Mouse (Mus musculus): Measurements from ENCODE around the gene Dgcr2. TPM values are rescaled to one million over a fixed set of nuclear protein-coding genes. Genes with fewer than 3 reads are reported as not detected.
A peak's percentile ranks its signal among the peaks of the same experiment; 100 is the strongest.

The Dgcr2 gene
- polyA plus RNA-seq, 1 experiment from 2014 or later, result 97.9 TPM

DNA sequence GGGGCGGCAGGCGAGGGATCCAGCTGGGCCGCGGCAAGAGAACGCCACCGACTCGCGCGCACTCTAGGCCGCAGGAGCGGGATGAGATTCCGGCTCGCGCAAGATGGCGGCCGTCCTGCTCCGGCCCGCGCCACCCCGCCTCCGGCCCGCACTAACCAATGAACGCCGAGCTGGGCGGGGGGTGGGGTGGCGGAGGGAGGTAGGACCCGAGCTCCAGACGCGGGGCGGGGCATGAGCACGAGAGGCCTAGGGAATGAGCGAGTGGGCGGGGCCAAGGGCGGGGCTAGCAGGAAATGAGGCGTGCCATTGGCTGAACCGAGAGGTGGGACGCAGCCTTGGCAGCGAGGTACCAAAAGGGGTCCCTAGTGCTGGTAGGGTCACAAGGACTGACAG is 6.8 kb downstream of the Dgcr2 start, which contains the start of gene Gm20518:
Gene Gm20518, minus strand, starts transcription at position 105 of the 393 bp plus-strand sequence.
- peak; percentile 98 for ATAC-seq (ENCODE audit: low FRiP score)
- peak within 1 kb of the TSS; percentile 95 for H3K27ac ChIP-seq
- 1% methylated on average over 29 of the region's 38 CpGs for WGBS

GRCm38 (mm10) chr16:17890917-17891566 is 7.3 kb downstream of the Dgcr2 start:
- under 1% methylated on average over 44 of the region's 44 CpGs for WGBS
- H3K27ac ChIP-seq, result peak overlapping the region; percentile 95

More for the DNA sequence above, 6.8 kb downstream of the Dgcr2 start, which contains the start of gene Gm20518:
- no peaks in the 10 kb centered on the region for H3K36me3 ChIP-seq (replicated peaks)
- H3K9ac ChIP-seq, result peak within 1 kb of the TSS; percentile 98
- H3K9me3 ChIP-seq, result no peaks in the 10 kb centered on the region
- H3K4me3 ChIP-seq (replicated peaks), result peak within 1 kb of the TSS; percentile 93
- peak within 1 kb of the TSS; percentile 82 for H3K4me2 ChIP-seq
- H3K27me3 ChIP-seq, result no peaks in the 10 kb centered on the region; the same call in 1 of the 2 replicates
- peaks cover 26% of the 10 kb centered on the region for H3K4me1 ChIP-seq

GRCm38 (mm10) chr16:17890342-17890727 is 8.0 kb downstream of the Dgcr2 start:
- peaks cover 34% of the 10 kb centered on the region for H3K4me1 ChIP-seq
- peak overlapping the region; percentile 82 for H3K4me2 ChIP-seq
- peak overlapping the region; percentile 98 for H3K9ac ChIP-seq
- H3K27me3 ChIP-seq, result no peaks in the 10 kb centered on the region
- H3K36me3 ChIP-seq (replicated peaks), result 0 out of 2 replicates have a peak, but pooled peaks cover 4% of the 10 kb centered on the region
- 59% methylated on average over 2 of the region's 2 CpGs for WGBS
- peak overlapping the region; percentile 93 for H3K4me3 ChIP-seq (replicated peaks)
- H3K9me3 ChIP-seq, result no peaks in the 10 kb centered on the region
- no peak for ATAC-seq (ENCODE audit: low FRiP score)
- H3K27ac ChIP-seq, result no peak overlapping the region

More at GRCm38 (mm10) chr16:17890917-17891566, 7.3 kb downstream of the Dgcr2 start:
- peaks cover 29% of the 10 kb centered on the region for H3K4me1 ChIP-seq
- peak overlapping the region; percentile 98 for H3K9ac ChIP-seq
- H3K36me3 ChIP-seq (replicated peaks), result 0 out of 2 replicates have a peak, but pooled peaks cover 2% of the 10 kb centered on the region
- peak; percentile 65; the same call in 1 of the 2 replicates for ATAC-seq (ENCODE audit: low FRiP score)
- peak overlapping the region; percentile 82 for H3K4me2 ChIP-seq
- peak overlapping the region; percentile 93 for H3K4me3 ChIP-seq (replicated peaks)
- no peaks in the 10 kb centered on the region; the same call in 1 of the 2 replicates for H3K27me3 ChIP-seq
- no peaks in the 10 kb centered on the region for H3K9me3 ChIP-seq

- Histone ChIP-seq H3K27me3 (no peaks in the 10 kb centered on the region), H3K36me3 (replicated peaks) (peaks cover 4% of the 10 kb centered on the region; the same call in 1 of the 2 replicates), H3K4me2 (peak overlapping the region; percentile 82), H3K9me3 (no peaks in the 10 kb centered on the region), H3K9ac (peak overlapping the region; percentile 98), H3K4me3 (replicated peaks) (peak overlapping the region; percentile 93), H3K27ac (no peak overlapping the region), H3K4me1 (peaks cover 34% of the 10 kb centered on the region)
- WGBS, result 82% methylated on average over 6 of the region's 6 CpGs
- ATAC-seq (ENCODE audit: low FRiP score), result no peak
Measured at GRCm38 (mm10) chr16:17889689-17890341, 8.5 kb downstream of the Dgcr2 start.

GRCm38 (mm10) chr16:17884116-17884515 is 14.2 kb downstream of the Dgcr2 start:
- H3K4me2 ChIP-seq, result no peak overlapping the region
- no peak for ATAC-seq (ENCODE audit: low FRiP score)
- no peak overlapping the region for H3K27ac ChIP-seq
- no peaks in the 10 kb centered on the region for H3K27me3 ChIP-seq
- H3K9me3 ChIP-seq, result no peaks in the 10 kb centered on the region
- H3K36me3 ChIP-seq (replicated peaks), result peaks cover 30% of the 10 kb centered on the region
- 97% methylated on average over 6 of the region's 6 CpGs for WGBS
- peaks cover 12% of the 10 kb centered on the region for H3K4me1 ChIP-seq
- no peak overlapping the region for H3K4me3 ChIP-seq (replicated peaks)
- no peak overlapping the region for H3K9ac ChIP-seq

GRCm38 (mm10) chr16:17882196-17882595 is 16.2 kb downstream of the Dgcr2 start:
- peaks cover 30% of the 10 kb centered on the region for H3K36me3 ChIP-seq (replicated peaks)
- no peak overlapping the region for H3K4me2 ChIP-seq
- no peak overlapping the region for H3K27ac ChIP-seq
- H3K27me3 ChIP-seq, result no peaks in the 10 kb centered on the region
- no peak overlapping the region for H3K9ac ChIP-seq
- H3K9me3 ChIP-seq, result no peaks in the 10 kb centered on the region
- peaks cover 12% of the 10 kb centered on the region for H3K4me1 ChIP-seq
- H3K4me3 ChIP-seq (replicated peaks), result no peak overlapping the region
- no peak for ATAC-seq (ENCODE audit: low FRiP score)

DNA sequence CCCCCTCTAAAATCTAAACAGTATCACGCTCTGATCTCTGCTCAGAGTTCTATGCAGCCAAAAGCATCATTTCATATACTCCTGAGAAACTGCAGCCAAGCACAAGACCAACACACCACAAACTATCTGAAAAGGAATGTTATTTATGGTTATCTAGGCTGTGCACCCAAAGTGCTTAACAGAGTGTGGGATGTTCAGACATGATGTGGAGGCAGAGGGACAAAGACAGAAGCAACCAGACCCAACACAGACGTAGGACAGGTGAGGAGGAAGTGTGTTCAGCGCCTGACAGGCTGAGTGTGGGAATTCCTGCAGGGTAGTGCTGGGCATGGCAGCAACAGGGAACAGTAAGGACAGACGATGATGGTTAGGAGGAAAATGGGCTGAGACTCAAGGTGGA is 18.8 kb downstream of the Dgcr2 start:
- no peaks in the 10 kb centered on the region for H3K27me3 ChIP-seq
- H3K4me3 ChIP-seq (replicated peaks), result no peak overlapping the region
- H3K4me2 ChIP-seq, result no peak overlapping the region
- peaks cover 23% of the 10 kb centered on the region for H3K36me3 ChIP-seq (replicated peaks)
- no peaks in the 10 kb centered on the region for H3K4me1 ChIP-seq
- H3K9me3 ChIP-seq, result no peaks in the 10 kb centered on the region
- no peak overlapping the region for H3K27ac ChIP-seq
- WGBS, result 94% methylated on average over 4 of the region's 4 CpGs
- no peak overlapping the region for H3K9ac ChIP-seq
- ATAC-seq (ENCODE audit: low FRiP score), result no peak

- H3K27ac ChIP-seq, result no peak overlapping the region
- H3K36me3 ChIP-seq (replicated peaks), result peaks cover 30% of the 10 kb centered on the region
- no peak overlapping the region for H3K9ac ChIP-seq
- no peak overlapping the region for H3K4me3 ChIP-seq (replicated peaks)
- 96% methylated on average over 1 of the region's 1 CpGs for WGBS
- no peaks in the 10 kb centered on the region for H3K9me3 ChIP-seq
- no peak for ATAC-seq (ENCODE audit: low FRiP score)
- H3K27me3 ChIP-seq, result no peaks in the 10 kb centered on the region
- H3K4me1 ChIP-seq, result peaks cover 6% of the 10 kb centered on the region; the same call in 1 of the 2 replicates
- no peak overlapping the region for H3K4me2 ChIP-seq
Measured at GRCm38 (mm10) chr16:17876096-17876495, 22.3 kb downstream of the Dgcr2 start.

- no peaks in the 10 kb centered on the region for H3K9me3 ChIP-seq
- H3K4me2 ChIP-seq, result no peak overlapping the region
- 94% methylated on average over 4 of the region's 4 CpGs for WGBS
- peaks cover 37% of the 10 kb centered on the region for H3K36me3 ChIP-seq (replicated peaks)
- no peaks in the 10 kb centered on the region for H3K27me3 ChIP-seq
- peaks cover 6% of the 10 kb centered on the region; the same call in 1 of the 2 replicates for H3K4me1 ChIP-seq
- H3K9ac ChIP-seq, result no peak overlapping the region
- H3K27ac ChIP-seq, result no peak overlapping the region
- H3K4me3 ChIP-seq (replicated peaks), result no peak overlapping the region
- ATAC-seq (ENCODE audit: low FRiP score), result no peak
Measured at GRCm38 (mm10) chr16:17875174-17875573, 23.2 kb downstream of the Dgcr2 start.

GRCm38 (mm10) chr16:17872995-17873394 is 25.4 kb downstream of the Dgcr2 start:
- Histone ChIP-seq H3K4me1 (peaks cover 6% of the 10 kb centered on the region; the same call in 1 of the 2 replicates), H3K27me3 (no peaks in the 10 kb centered on the region), H3K4me2 (no peak overlapping the region), H3K4me3 (replicated peaks) (no peak overlapping the region), H3K27ac (no peak overlapping the region; the same call in 1 of the 2 replicates), H3K9ac (no peak overlapping the region), H3K9me3 (no peaks in the 10 kb centered on the region), H3K36me3 (replicated peaks) (peaks cover 45% of the 10 kb centered on the region)
- 78% methylated on average over 4 of the region's 4 CpGs for WGBS
- no peak for ATAC-seq (ENCODE audit: low FRiP score)

DNA sequence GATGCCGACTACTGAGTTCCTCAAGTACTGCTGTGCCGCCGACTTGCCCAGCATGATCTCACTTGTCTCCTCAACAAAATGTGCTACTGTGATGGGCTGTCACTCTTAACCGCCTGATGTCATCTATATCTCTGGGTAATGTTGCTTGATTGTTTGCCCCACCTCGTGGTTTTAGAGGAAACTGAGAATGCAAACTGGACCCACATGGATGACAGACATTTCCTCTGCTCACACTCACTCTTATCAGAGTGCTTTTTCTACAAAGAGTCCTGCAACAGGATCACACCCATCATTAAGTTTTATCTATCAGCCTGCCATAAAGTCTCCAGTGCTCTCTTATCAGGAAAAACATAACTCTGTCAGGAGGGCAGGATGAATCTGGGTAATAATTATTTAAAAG is 27.1 kb downstream of the Dgcr2 start:
- H3K9me3 ChIP-seq, result no peaks in the 10 kb centered on the region
- no peak overlapping the region for H3K4me3 ChIP-seq (replicated peaks)
- no peak overlapping the region for H3K4me2 ChIP-seq
- no peak for ATAC-seq (ENCODE audit: low FRiP score)
- no peaks in the 10 kb centered on the region for H3K27me3 ChIP-seq
- WGBS, result 92% methylated on average over 5 of the region's 5 CpGs
- H3K27ac ChIP-seq, result no peak overlapping the region
- H3K36me3 ChIP-seq (replicated peaks), result peaks cover 51% of the 10 kb centered on the region
- no peak overlapping the region for H3K9ac ChIP-seq
- H3K4me1 ChIP-seq, result peaks cover 6% of the 10 kb centered on the region; the same call in 1 of the 2 replicates

GRCm38 (mm10) chr16:17865770-17866169 is 32.6 kb downstream of the Dgcr2 start:
- ATAC-seq (ENCODE audit: low FRiP score), result no peak
- no peak overlapping the region for H3K4me2 ChIP-seq
- H3K4me3 ChIP-seq (replicated peaks), result no peak overlapping the region
- peaks cover 6% of the 10 kb centered on the region; the same call in 1 of the 2 replicates for H3K4me1 ChIP-seq
- no peak overlapping the region for H3K27ac ChIP-seq
- H3K36me3 ChIP-seq (replicated peaks), result peaks cover 62% of the 10 kb centered on the region
- no peaks in the 10 kb centered on the region for H3K9me3 ChIP-seq
- WGBS, result 70% methylated on average over 6 of the region's 6 CpGs
- no peak overlapping the region for H3K9ac ChIP-seq
- H3K27me3 ChIP-seq, result no peaks in the 10 kb centered on the region

Data from forebrain, embryonic 12.5 days (tissue).